Mouse (Mus musculus): ENCODE measurements around the gene Polr1e. TPM values are rescaled to one million over a fixed set of nuclear protein-coding genes. Genes with fewer than 3 reads are reported as not detected.
A peak's percentile ranks its signal among the peaks of the same experiment; 100 is the strongest.
"Not testable (repeated sequence)": the region's sequence is repeated elsewhere in the genome, so short reads cannot be mapped to it uniquely, and the experiment has no call there.

Polr1e gene
- polyA plus RNA-seq, 1 experiment from 2014 or later: 36.7 TPM

DNA sequence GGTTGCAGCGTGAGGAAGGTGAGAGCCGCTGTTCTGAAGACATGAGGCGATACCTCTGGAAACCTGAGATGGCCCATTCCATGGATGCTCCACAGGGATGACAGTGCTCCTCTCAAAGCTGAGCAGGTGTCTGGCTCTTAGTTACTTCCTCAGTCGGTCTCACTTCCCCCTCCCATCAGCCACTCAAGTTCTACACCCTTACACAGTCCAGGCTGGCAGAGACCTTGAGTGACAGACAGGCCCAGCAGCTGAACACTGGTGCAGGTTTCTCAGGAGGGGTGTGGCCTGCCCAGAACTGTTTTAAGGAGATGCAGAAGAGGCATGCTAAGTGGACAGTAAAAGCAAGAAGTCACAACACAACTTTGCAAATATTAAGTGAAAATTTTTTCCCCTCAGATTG is 49.4 kb downstream of the Polr1e start:
- WGBS: 94% methylated on average over 4 of the region's 4 CpGs
- ATAC-seq (ENCODE audit: low FRiP score, low read depth): no peak
- H3K4me2 ChIP-seq: no peak overlapping the region
- no peaks in the 10 kb centered on the region for H3K36me3 ChIP-seq
- no peak overlapping the region for H3K4me3 ChIP-seq
- no peak overlapping the region for H3K9ac ChIP-seq
- peaks cover 9% of the 10 kb centered on the region for H3K4me1 ChIP-seq (replicated peaks)
- no peaks in the 10 kb centered on the region for H3K27me3 ChIP-seq
- no peaks in the 10 kb centered on the region for H3K9me3 ChIP-seq
- H3K27ac ChIP-seq (replicated peaks): no peak overlapping the region

DNA sequence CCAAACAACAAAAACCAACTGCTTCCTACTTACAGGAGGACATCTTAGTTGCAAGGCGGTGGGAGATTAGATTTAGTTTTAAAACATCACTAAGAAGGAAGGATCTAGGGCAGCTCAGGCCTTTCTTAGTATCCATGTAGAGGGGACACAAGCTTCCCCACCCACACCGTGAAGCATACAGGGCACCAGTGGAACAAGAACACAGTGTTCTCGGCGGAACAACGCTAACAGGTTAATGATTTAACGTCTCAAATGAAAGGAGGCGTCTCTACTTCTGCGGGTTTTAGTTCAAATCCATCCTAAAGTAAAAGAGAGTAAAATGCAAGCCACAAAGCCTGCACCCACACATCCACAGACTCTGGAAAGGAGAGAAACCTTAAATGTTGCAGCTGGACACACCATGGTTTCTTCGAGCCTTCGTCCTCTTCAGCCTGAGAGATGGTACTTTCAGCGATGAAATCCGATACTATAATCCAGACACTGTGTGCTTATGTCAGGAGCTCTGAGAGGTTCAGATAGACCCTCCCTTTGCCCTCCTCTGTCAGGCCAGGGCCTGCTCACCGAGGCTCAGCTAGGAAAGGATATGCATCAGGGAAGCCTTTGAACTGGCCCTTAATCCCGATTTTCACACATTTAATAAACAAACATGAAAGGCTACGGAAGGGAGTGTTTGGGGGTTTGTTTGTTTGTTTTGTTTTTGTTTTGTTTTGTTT is 54.0 kb downstream of the Polr1e start:
- WGBS: 77% methylated on average over 15 of the region's 15 CpGs
- Histone ChIP-seq H3K4me1 (replicated peaks) (peaks cover 9% of the 10 kb centered on the region; the same call in 1 of the 2 replicates), H3K4me2 (no peak overlapping the region), H3K36me3 (no peaks in the 10 kb centered on the region), H3K9ac (no peak overlapping the region), H3K4me3 (no peak overlapping the region), H3K27ac (replicated peaks) (no peak overlapping the region), H3K9me3 (no peaks in the 10 kb centered on the region), H3K27me3 (no peaks in the 10 kb centered on the region)
- ATAC-seq (ENCODE audit: low FRiP score, low read depth): no peak

GRCm38 (mm10) chr4:45073544-45073943 is 55.2 kb downstream of the Polr1e start:
- peaks cover 9% of the 10 kb centered on the region; the same call in 1 of the 2 replicates for H3K4me1 ChIP-seq (replicated peaks)
- no peak for ATAC-seq (ENCODE audit: low FRiP score, low read depth)
- 79% methylated on average over 6 of the region's 6 CpGs for WGBS
- no peaks in the 10 kb centered on the region for H3K36me3 ChIP-seq
- no peak overlapping the region for H3K4me3 ChIP-seq
- H3K9me3 ChIP-seq: no peaks in the 10 kb centered on the region
- H3K4me2 ChIP-seq: no peak overlapping the region
- no peak overlapping the region for H3K27ac ChIP-seq (replicated peaks)
- H3K27me3 ChIP-seq: no peaks in the 10 kb centered on the region
- no peak overlapping the region for H3K9ac ChIP-seq

DNA sequence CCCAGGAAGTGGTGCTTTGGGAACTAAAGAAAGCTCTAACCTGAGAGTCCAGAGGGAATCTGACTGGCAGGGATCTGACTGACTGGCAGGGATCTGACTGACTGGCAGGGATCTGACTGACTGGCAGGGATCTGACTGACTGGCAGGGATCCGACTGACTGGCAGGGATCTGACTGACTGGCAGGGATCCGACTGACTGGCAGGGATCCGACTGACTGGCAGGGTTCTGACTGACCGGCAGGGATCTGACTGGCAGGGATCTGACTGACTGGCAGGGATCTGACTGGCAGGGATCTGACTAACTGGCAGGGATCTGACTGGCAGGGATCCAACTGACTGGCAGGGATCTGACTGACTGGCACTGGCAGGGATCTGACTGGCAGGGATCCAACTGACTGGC is 62.7 kb downstream of the Polr1e start:
- not testable (repeated sequence) for ATAC-seq (ENCODE audit: low FRiP score, low read depth)

GRCm38 (mm10) chr4:45082951-45083350 is 64.6 kb downstream of the Polr1e start:
- peak overlapping the region; percentile 89 for H3K27ac ChIP-seq (replicated peaks)
- 58% methylated on average over 9 of the region's 9 CpGs for WGBS
- no peak for ATAC-seq (ENCODE audit: low FRiP score, low read depth)

More for the DNA sequence above, 62.7 kb downstream of the Polr1e start:
- not testable (repeated sequence) for H3K4me2 ChIP-seq; H3K9ac ChIP-seq; H3K27me3 ChIP-seq; H3K27ac ChIP-seq (replicated peaks); H3K4me3 ChIP-seq; H3K36me3 ChIP-seq; H3K9me3 ChIP-seq
- peaks cover 22% of the 10 kb centered on the region for H3K4me1 ChIP-seq (replicated peaks)
- 95% methylated on average over 4 of the region's 4 CpGs for WGBS

GRCm38 (mm10) chr4:45083487-45083886 is 65.1 kb downstream of the Polr1e start:
- Histone ChIP-seq H3K4me1 (replicated peaks) (peaks cover 22% of the 10 kb centered on the region), H3K9ac (peak overlapping the region; percentile 99), H3K27ac (replicated peaks) (peak overlapping the region; percentile 89), H3K4me2 (peak overlapping the region; percentile 61), H3K4me3 (peak overlapping the region; percentile 99), H3K9me3 (no peaks in the 10 kb centered on the region), H3K36me3 (no peaks in the 10 kb centered on the region), H3K27me3 (no peaks in the 10 kb centered on the region)
- ATAC-seq (ENCODE audit: low FRiP score, low read depth): no peak
- under 1% methylated on average over 8 of the region's 8 CpGs for WGBS

More at GRCm38 (mm10) chr4:45082951-45083350, 64.6 kb downstream of the Polr1e start:
- Histone ChIP-seq H3K9me3 (no peaks in the 10 kb centered on the region), H3K4me2 (peak overlapping the region; percentile 61), H3K36me3 (no peaks in the 10 kb centered on the region), H3K4me3 (peak overlapping the region; percentile 99), H3K27me3 (no peaks in the 10 kb centered on the region), H3K9ac (peak overlapping the region; percentile 99), H3K4me1 (replicated peaks) (peaks cover 22% of the 10 kb centered on the region)

DNA sequence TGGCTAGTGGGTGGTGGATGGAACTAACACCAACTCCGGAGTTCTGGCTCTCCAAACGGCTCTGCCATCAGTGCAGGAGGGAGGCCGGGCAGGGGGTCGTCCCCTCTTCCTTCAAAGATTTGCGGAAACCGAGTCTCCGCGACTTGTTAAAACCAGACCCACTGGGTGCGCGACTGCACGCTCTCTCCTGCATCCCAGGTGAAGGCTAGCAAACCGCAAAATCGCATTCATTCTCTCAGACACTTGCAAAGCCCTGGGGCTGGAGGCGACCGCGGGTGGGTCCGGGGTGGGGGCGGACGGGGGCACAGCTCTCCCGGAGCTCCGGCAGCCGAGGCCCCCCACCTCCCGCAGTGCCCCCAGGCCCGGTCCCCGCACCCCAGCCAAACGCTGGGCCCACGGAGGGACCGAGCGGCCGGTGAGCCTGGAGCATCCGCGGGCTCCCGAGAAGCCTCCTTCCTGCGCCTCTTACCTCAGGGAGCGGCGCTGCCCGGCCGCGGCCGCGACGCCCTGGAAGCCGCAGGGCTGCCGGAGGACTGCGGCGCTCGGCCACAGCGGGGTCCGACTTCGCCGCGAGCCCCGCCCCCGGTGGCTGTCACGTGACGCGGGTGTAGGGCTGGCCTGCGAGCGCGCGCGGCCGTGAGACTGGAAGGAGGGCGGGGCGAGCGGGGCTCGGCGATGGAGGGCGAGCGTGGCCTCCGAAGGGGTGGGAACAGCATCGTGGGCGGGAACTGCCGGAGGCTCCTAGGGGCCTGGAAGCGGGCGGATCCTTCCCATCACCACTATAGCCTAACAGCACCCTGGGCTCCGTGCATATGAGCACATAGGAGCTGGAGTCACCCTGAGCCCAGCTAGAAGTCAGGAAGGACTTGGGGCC is 65.9 kb downstream of the Polr1e start, which contains the start of gene Fbxo10:
Fbxo10 (minus strand) TSS at position 584 of the 874 bp plus-strand sequence.
- peak; percentile 90 for ATAC-seq (ENCODE audit: low FRiP score, low read depth)
- Histone ChIP-seq H3K4me1 (replicated peaks) (peaks cover 22% of the 10 kb centered on the region), H3K36me3 (no peaks in the 10 kb centered on the region), H3K27ac (replicated peaks) (peak within 1 kb of the TSS; percentile 89), H3K9ac (peak within 1 kb of the TSS; percentile 99), H3K4me2 (peak within 1 kb of the TSS; percentile 61), H3K4me3 (peak within 1 kb of the TSS; percentile 99), H3K9me3 (no peaks in the 10 kb centered on the region), H3K27me3 (no peaks in the 10 kb centered on the region)
- 0% methylated on average over 76 of the region's 77 CpGs for WGBS

DNA sequence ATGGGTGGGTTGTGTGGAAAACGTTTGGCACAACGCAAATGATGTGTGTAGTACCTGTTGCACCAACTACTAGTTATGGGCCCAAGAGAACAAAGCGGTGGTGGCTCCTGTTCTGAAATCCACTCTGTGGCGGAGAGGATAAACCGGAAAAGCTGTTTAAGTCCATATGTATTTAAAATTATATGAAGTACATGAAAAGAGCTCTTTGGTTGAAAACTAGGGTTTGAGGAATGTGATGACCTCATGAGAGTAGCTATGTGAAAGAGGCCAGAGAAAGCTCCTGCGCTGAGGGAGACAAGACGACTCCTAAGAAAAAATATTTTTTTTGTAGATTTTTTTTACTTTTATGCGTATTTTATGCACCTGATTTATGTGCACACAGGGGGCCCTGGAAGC is 66.5 kb downstream of the Polr1e start:
- WGBS: 51% methylated on average over 8 of the region's 8 CpGs
- Histone ChIP-seq H3K4me1 (replicated peaks) (peaks cover 22% of the 10 kb centered on the region), H3K27ac (replicated peaks) (peak overlapping the region; percentile 89), H3K9me3 (no peaks in the 10 kb centered on the region), H3K9ac (peak overlapping the region; percentile 99; the same call in 1 of the 2 replicates), H3K4me3 (peak overlapping the region; percentile 99), H3K27me3 (no peaks in the 10 kb centered on the region), H3K36me3 (no peaks in the 10 kb centered on the region), H3K4me2 (peak overlapping the region; percentile 61)
- ATAC-seq (ENCODE audit: low FRiP score, low read depth): no peak

Other genes with a start within 250 kb of the Polr1e start
- 27.0 and 29.2 TPM in 2 replicates for gene Grhpr, start 37.2 kb upstream of the Polr1e start, polyA plus RNA-seq (2015; fragmentation: Nextera tagmentation; extraction: Ambion mirVana)
- gene Zbtb5, start 6.2 kb upstream of the Polr1e start, polyA plus RNA-seq (2015; fragmentation: Nextera tagmentation; extraction: Ambion mirVana): 39.6 and 41.7 TPM in 2 replicates
- 17.2 and 19.0 TPM in 2 replicates for gene Fbxo10, start 66.0 kb downstream of the Polr1e start, polyA plus RNA-seq (2015; fragmentation: Nextera tagmentation; extraction: Ambion mirVana)
- gene Tomm5, start 89.5 kb downstream of the Polr1e start, polyA plus RNA-seq (2015; fragmentation: Nextera tagmentation; extraction: Ambion mirVana): 159 and 170 TPM in 2 replicates
- gene Frmpd1, start 166.3 kb downstream of the Polr1e start, polyA plus RNA-seq (2015; fragmentation: Nextera tagmentation; extraction: Ambion mirVana): 2.3 and 2.9 TPM in 2 replicates

Measured in hindbrain, embryonic 15.5 days (tissue).